Mouse (Mus musculus) E14TG2a.4 (cell line): ENCODE measurements at regions not wholly inside any gene's neighbourhood (a gene's known extent, or its start where the extent isn't known, plus 50 kb on each side); places are given as distances from the start of the nearest gene placed in this dataset.

Source experiments
- CTCF ChIP-seq: conservative IDR thresholded peaks from 2 replicates; pipeline ENCODE4 v1.5.1; 2014; ENCODE audit warnings: low read length
- NANOG ChIP-seq: IDR thresholded peaks from 2 replicates; pipeline ENCODE4 v1.6.1; 2014; ENCODE audit warnings: borderline replicate concordance, low read length, mixed read lengths
- POU5F1 ChIP-seq: IDR thresholded peaks from 2 replicates; pipeline ENCODE4 v1.6.1; 2014; ENCODE audit warnings: low read length, borderline replicate concordance

GRCm38 (mm10) chr9:101559366-101559765 lies 302.3 kb upstream of the 9630041A04Rik start:
- TF ChIP-seq CTCF = no peak
- no peak for TF ChIP-seq NANOG
- no peak for TF ChIP-seq POU5F1
